Mouse (Mus musculus) embryonic fibroblast, embryonic 13.5 days (primary cell): Measurements from ENCODE around the gene Igfn1.

Experiments
- CTCF ChIP-seq: IDR thresholded peaks from 2 replicates; pipeline ENCODE4 v1.5.1; 2011; ENCODE audit warnings: mild to moderate bottlenecking, control low read depth, low read length, moderate library complexity, borderline replicate concordance; ENCODE audit not compliant: insufficient read depth
- POLR2A ChIP-seq: IDR thresholded peaks from 2 replicates; pipeline ENCODE4 v1.6.1; 2011; ENCODE audit warnings: low read depth, mild to moderate bottlenecking, control low read depth, low read length, moderate library complexity

DNA sequence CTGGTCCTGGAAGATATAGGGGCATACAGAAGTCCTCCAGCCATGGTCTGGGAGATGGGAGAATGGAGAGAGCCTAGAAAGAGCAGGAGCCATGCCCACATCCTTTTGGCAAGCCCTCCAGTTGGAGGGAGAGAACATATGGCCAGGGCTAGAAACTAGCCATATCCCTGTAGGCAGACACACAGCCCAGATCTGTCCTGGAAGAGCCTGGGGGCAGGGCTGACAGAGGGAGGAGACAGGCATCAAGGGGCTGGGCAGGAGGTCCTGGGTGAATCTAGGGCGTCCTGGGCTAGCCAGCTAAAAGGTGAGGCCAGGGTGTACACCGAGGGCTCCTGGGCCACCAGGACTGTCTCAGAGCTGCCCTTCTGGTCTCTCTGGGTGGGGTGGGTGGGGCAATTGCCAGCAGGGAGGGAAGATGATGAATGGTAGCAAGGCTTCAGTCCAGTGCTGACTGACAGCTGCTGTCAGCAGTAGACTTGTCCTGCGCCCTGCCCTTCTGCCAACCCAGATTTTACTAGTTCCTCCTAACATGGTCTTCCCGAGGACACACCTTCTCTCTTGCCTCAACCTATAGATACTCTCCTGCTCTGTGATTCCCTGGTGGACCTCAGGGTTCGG is 81.7 kb downstream of the Igfn1 start:
- TF ChIP-seq CTCF (no peak), POLR2A (no peak)
